Mouse (Mus musculus): Measurements from ENCODE around the gene Aatk.

The Aatk gene

GRCm38 (mm10) chr11:120005434-120006317 lies 41.3 kb downstream of the Aatk start:
- in situ Hi-C loops (cut with MboI; ENCODE audit: unreplicated experiment in 2 of 2), result no loop called here

GRCm38 (mm10) chr11:120002634-120003220 lies 44.2 kb downstream of the Aatk start:
- in situ Hi-C loops (cut with MboI; ENCODE audit: unreplicated experiment in 2 of 2), result loop anchor here in 1 of 2 experiments (5.0 kb wide), 1 partner anchor 490 kb away; no protein-coding TSS in a partner anchor

- in situ Hi-C loops (cut with MboI; ENCODE audit: unreplicated experiment in 2 of 2), result loop anchor here in 1 of 2 experiments (5.0 kb wide), 1 partner anchor 490 kb away; no protein-coding TSS in a partner anchor
Measured at GRCm38 (mm10) chr11:120002041-120002440, 44.9 kb downstream of the Aatk start.

GRCm38 (mm10) chr11:119997351-119997750 lies 49.6 kb downstream of the Aatk start:
- in situ Hi-C loops (cut with MboI; ENCODE audit: unreplicated experiment in 2 of 2), result loop anchor here (5.0 to 10.0 kb wide), 2 partner anchors 80 to 503 kb away; partner anchors contain the start of gene Endov (in 1 of the 2)

GRCm38 (mm10) chr11:119991338-119991678 lies 55.7 kb downstream of the Aatk start:
- in situ Hi-C loops (cut with MboI; ENCODE audit: unreplicated experiment in 2 of 2), result loop anchor here in 1 of 2 experiments (10.0 kb wide), 1 partner anchor 497 kb away; the partner anchor contains the start of gene Endov

- in situ Hi-C loops (cut with MboI; ENCODE audit: unreplicated experiment in 2 of 2), result loop anchor here in 1 of 2 experiments (10.0 kb wide), 1 partner anchor 496 kb away; the partner anchor contains the start of gene Endov
Measured at GRCm38 (mm10) chr11:119990658-119991337, 56.2 kb downstream of the Aatk start.

- in situ Hi-C loops (cut with MboI; ENCODE audit: unreplicated experiment in 2 of 2), result loop anchor here in 1 of 2 experiments (5.0 kb wide), 1 partner anchor 62 kb away; no protein-coding TSS in a partner anchor
Measured at GRCm38 (mm10) chr11:119989115-119989564, 57.8 kb downstream of the Aatk start.

GRCm38 (mm10) chr11:119988391-119988790 lies 58.6 kb downstream of the Aatk start:
- in situ Hi-C loops (cut with MboI; ENCODE audit: unreplicated experiment in 2 of 2), result loop anchor here in 1 of 2 experiments (5.0 kb wide), 1 partner anchor 61 kb away; no protein-coding TSS in a partner anchor

- in situ Hi-C loops (cut with MboI; ENCODE audit: unreplicated experiment in 2 of 2), result loop anchor here in 1 of 2 experiments (5.0 kb wide), 1 partner anchor 61 kb away; no protein-coding TSS in a partner anchor
Measured at GRCm38 (mm10) chr11:119987876-119988275, 59.1 kb downstream of the Aatk start.

- in situ Hi-C loops (cut with MboI; ENCODE audit: unreplicated experiment in 2 of 2), result loop anchor here in 1 of 2 experiments (5.0 kb wide), 1 partner anchor 60 kb away; no protein-coding TSS in a partner anchor
Measured at GRCm38 (mm10) chr11:119986751-119987425, 60.1 kb downstream of the Aatk start.

GRCm38 (mm10) chr11:119983151-119983550 lies 63.8 kb downstream of the Aatk start:
- in situ Hi-C loops (cut with MboI; ENCODE audit: unreplicated experiment in 2 of 2), result loop anchor here in 1 of 2 experiments (5.0 kb wide), 1 partner anchor 36 kb away; no protein-coding TSS in a partner anchor

GRCm38 (mm10) chr11:119982236-119982635 lies 64.7 kb downstream of the Aatk start:
- in situ Hi-C loops (cut with MboI; ENCODE audit: unreplicated experiment in 2 of 2), result loop anchor here in 1 of 2 experiments (5.0 kb wide), 1 partner anchor 35 kb away; no protein-coding TSS in a partner anchor

- in situ Hi-C loops (cut with MboI; ENCODE audit: unreplicated experiment in 2 of 2), result loop anchor here in 1 of 2 experiments (5.0 kb wide), 1 partner anchor 34 kb away; no protein-coding TSS in a partner anchor
Measured at GRCm38 (mm10) chr11:119981769-119982168, 65.2 kb downstream of the Aatk start.

GRCm38 (mm10) chr11:119979596-119980385 lies 67.2 kb downstream of the Aatk start:
- in situ Hi-C loops (cut with MboI; ENCODE audit: unreplicated experiment in 2 of 2), result loop anchor here in 1 of 2 experiments (5.0 kb wide), 1 partner anchor 32 kb away; no protein-coding TSS in a partner anchor

- in situ Hi-C loops (cut with MboI; ENCODE audit: unreplicated experiment in 2 of 2), result no loop called here
Measured at GRCm38 (mm10) chr11:119978701-119979100, 68.3 kb downstream of the Aatk start.

- in situ Hi-C loops (cut with MboI; ENCODE audit: unreplicated experiment in 2 of 2), result no loop called here
Measured at GRCm38 (mm10) chr11:119975739-119976501, 71.0 kb downstream of the Aatk start.

- in situ Hi-C loops (cut with MboI; ENCODE audit: unreplicated experiment in 2 of 2), result no loop called here
Measured at GRCm38 (mm10) chr11:119973789-119974188, 73.2 kb downstream of the Aatk start.

All from v-Abl transformed pro-B cells (cell line).